Mouse (Mus musculus): Measurements from ENCODE around the gene Gm49380. TPM values are rescaled to one million over a fixed set of nuclear protein-coding genes. Genes with fewer than 3 reads are reported as not detected.

Gene Gm49380
- not detected in 2 replicates for total RNA-seq (2017)

- ATAC-seq (ENCODE audit: extremely low read depth, insufficient number of reproducible peaks, low FRiP score, poor library complexity, severe bottlenecking), result peak; percentile 95
Observed at GRCm38 (mm10) chr9:44113105-44113789, at the start of gene Gm49380, which contains the start of gene Rnf26. Gene Gm49380, minus strand, starts transcription at chr9:44113500. Gene Rnf26, minus strand, starts transcription at chr9:44113517.

- no peak for ATAC-seq (ENCODE audit: extremely low read depth, insufficient number of reproducible peaks, low FRiP score, poor library complexity, severe bottlenecking)
Observed at GRCm38 (mm10) chr9:44159886-44160285, 46.6 kb upstream of the Gm49380 start.

- no peak for ATAC-seq (ENCODE audit: extremely low read depth, insufficient number of reproducible peaks, low FRiP score, poor library complexity, severe bottlenecking)
Observed at GRCm38 (mm10) chr9:44147290-44147689, 34.0 kb upstream of the Gm49380 start.

GRCm38 (mm10) chr9:44144718-44145060 is 31.4 kb upstream of the Gm49380 start:
- no peak for ATAC-seq (ENCODE audit: extremely low read depth, insufficient number of reproducible peaks, low FRiP score, poor library complexity, severe bottlenecking)

GRCm38 (mm10) chr9:44144023-44144717 is 30.9 kb upstream of the Gm49380 start:
- ATAC-seq (ENCODE audit: extremely low read depth, insufficient number of reproducible peaks, low FRiP score, poor library complexity, severe bottlenecking), result no peak

GRCm38 (mm10) chr9:44143421-44143820 is 30.1 kb upstream of the Gm49380 start:
- ATAC-seq (ENCODE audit: extremely low read depth, insufficient number of reproducible peaks, low FRiP score, poor library complexity, severe bottlenecking), result no peak

GRCm38 (mm10) chr9:44141951-44142350 is 28.7 kb upstream of the Gm49380 start:
- no peak for ATAC-seq (ENCODE audit: extremely low read depth, insufficient number of reproducible peaks, low FRiP score, poor library complexity, severe bottlenecking)

- no peak for ATAC-seq (ENCODE audit: extremely low read depth, insufficient number of reproducible peaks, low FRiP score, poor library complexity, severe bottlenecking)
Observed at GRCm38 (mm10) chr9:44137846-44138245, 24.5 kb upstream of the Gm49380 start.

- ATAC-seq (ENCODE audit: extremely low read depth, insufficient number of reproducible peaks, low FRiP score, poor library complexity, severe bottlenecking), result no peak
Observed at GRCm38 (mm10) chr9:44135731-44136411, 22.6 kb upstream of the Gm49380 start.

GRCm38 (mm10) chr9:44134851-44135730 is 21.8 kb upstream of the Gm49380 start:
- no peak for ATAC-seq (ENCODE audit: extremely low read depth, insufficient number of reproducible peaks, low FRiP score, poor library complexity, severe bottlenecking)

GRCm38 (mm10) chr9:44134101-44134850 is 21.0 kb upstream of the Gm49380 start, which contains the start of gene Mcam:
Gene Mcam, plus strand, starts transcription at chr9:44134469.
- no peak for ATAC-seq (ENCODE audit: extremely low read depth, insufficient number of reproducible peaks, low FRiP score, poor library complexity, severe bottlenecking)

- no peak for ATAC-seq (ENCODE audit: extremely low read depth, insufficient number of reproducible peaks, low FRiP score, poor library complexity, severe bottlenecking)
Observed at GRCm38 (mm10) chr9:44133287-44133686, 20.0 kb upstream of the Gm49380 start.

- ATAC-seq (ENCODE audit: extremely low read depth, insufficient number of reproducible peaks, low FRiP score, poor library complexity, severe bottlenecking), result no peak
Observed at GRCm38 (mm10) chr9:44132200-44132599, 18.9 kb upstream of the Gm49380 start.

GRCm38 (mm10) chr9:44131276-44131590 is 17.9 kb upstream of the Gm49380 start:
- no peak for ATAC-seq (ENCODE audit: extremely low read depth, insufficient number of reproducible peaks, low FRiP score, poor library complexity, severe bottlenecking)

- no peak for ATAC-seq (ENCODE audit: extremely low read depth, insufficient number of reproducible peaks, low FRiP score, poor library complexity, severe bottlenecking)
Observed at GRCm38 (mm10) chr9:44130581-44131275, 17.4 kb upstream of the Gm49380 start.

- peak; percentile 53 for ATAC-seq (ENCODE audit: extremely low read depth, insufficient number of reproducible peaks, low FRiP score, poor library complexity, severe bottlenecking)
Observed at GRCm38 (mm10) chr9:44130034-44130433, 16.7 kb upstream of the Gm49380 start.

- ATAC-seq (ENCODE audit: extremely low read depth, insufficient number of reproducible peaks, low FRiP score, poor library complexity, severe bottlenecking), result no peak
Observed at GRCm38 (mm10) chr9:44129633-44130032, 16.3 kb upstream of the Gm49380 start.

- no peak for ATAC-seq (ENCODE audit: extremely low read depth, insufficient number of reproducible peaks, low FRiP score, poor library complexity, severe bottlenecking)
Observed at GRCm38 (mm10) chr9:44127351-44127801, 14.1 kb upstream of the Gm49380 start.

Data from neutrophil, adult 5-6 weeks (primary cell).